Mouse (Mus musculus): ENCODE data around the gene Kbtbd4.

Kbtbd4 gene

DNA sequence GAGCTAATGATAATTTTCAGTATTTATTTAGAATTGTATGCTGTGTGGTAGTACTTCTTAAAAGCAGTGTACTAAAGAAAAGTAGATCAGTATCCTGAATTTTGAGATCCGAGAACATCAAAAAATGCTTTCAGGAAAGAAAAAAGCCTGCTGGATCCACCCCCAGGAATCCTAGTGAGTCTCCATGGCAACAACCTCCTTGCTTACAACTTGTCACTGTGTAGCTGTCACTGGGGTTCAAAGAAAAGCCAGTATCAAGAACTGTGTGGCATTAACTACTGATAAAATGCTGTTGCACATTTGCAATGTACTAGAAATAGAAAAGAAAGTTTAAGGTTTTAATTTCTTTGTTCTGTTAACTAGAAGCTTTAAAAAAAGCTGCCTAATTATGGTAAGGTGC is 51.5 kb downstream of the Kbtbd4 start:
- no peak for DNase-seq (ENCODE audit: low spot score)

GRCm38 (mm10) chr2:90958856-90959255 is 54.3 kb downstream of the Kbtbd4 start:
- DNase-seq (ENCODE audit: low spot score): no peak

DNA sequence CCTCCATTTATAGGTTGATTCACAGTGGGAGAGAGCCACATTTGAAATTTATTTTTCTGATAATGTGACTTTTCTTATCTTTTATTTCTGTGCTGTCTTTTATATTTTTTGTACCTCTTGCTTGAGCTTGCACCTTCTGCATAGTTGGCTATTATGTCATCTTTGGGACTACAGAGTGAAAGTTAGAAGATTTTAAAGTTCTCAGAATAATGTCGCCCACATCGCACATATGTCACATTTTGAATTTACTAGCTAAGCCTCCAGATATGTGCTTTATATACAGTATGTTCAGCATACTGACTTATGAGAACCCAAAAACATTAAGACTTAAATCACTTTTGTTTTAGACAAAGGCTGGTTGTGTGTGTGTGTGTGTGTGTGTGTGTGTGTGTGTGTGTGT is 55.5 kb downstream of the Kbtbd4 start:
- DNase-seq (ENCODE audit: low spot score): no peak
